ENCODE assay signal across 24 mouse cellular contexts in the genomic region with DNA sequence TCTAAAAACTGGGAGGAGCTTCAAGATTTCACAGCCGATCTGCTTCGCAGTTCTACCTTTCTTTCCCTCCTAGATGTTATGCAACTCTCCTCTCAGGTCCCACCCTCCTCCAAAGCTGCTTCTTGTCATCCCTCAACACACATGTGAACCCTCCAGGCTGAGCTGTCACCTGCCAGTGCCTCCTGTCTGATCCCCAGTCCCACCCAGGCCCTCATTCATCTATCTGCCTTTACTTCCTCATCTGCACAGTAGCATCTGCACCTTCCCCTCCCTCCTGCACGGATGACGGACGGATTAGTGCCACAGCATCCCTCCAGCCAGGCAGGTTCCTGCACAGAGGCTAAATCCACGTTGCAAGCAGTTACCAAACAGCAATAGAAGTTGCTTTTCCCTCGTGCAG. TPM values are rescaled to one million over a fixed set of nuclear protein-coding genes. Genes with fewer than 3 reads are reported as not detected.
DNase-seq lines count a peak whose midpoint lies in the region; ATAC-seq and TF ChIP-seq lines count a peak whose summit lies in the region.
"Had no signal": no experiment of that assay in that cellular context is flagged by ENCODE, and none has a peak within 500 bp of the region (broad histone marks: within the 10 kb centered on the region; RNA-seq: fewer than 3 reads in every experiment).

No protein-coding gene starts in this region.

- no peak overlapping the region for H3K4me3 ChIP-seq in embryonic facial prominence, embryonic 14.5 days (ENCODE audit: low read depth, low read length)
- no peak overlapping the region for H3K4me3 ChIP-seq in embryonic facial prominence, embryonic 10.5 days
- no peak overlapping the region for H3K4me3 ChIP-seq in stomach, embryonic 16.5 days (replicated peaks; ENCODE audit: low read length)
- H3K4me3 ChIP-seq in stomach, postnatal 0 days (ENCODE audit: low read depth, low read length) = no peak overlapping the region
- H3K4me3 ChIP-seq in forebrain, embryonic 16.5 days (replicated peaks; ENCODE audit: low read length) = no peak overlapping the region
- H3K4me3 ChIP-seq: embryonic facial prominence, embryonic 12.5 days; forebrain, embryonic 13.5 days; forebrain, embryonic 15.5 days had no signal

- H3K27ac ChIP-seq in embryonic facial prominence, embryonic 14.5 days (replicated peaks; ENCODE audit: low read depth, low read length) = no peak overlapping the region
- no peak overlapping the region for H3K27ac ChIP-seq in embryonic facial prominence, embryonic 10.5 days (replicated peaks)
- no peak overlapping the region for H3K27ac ChIP-seq in stomach, embryonic 16.5 days (ENCODE audit: low read length)
- H3K27ac ChIP-seq in stomach, postnatal 0 days (replicated peaks) = no peak overlapping the region
- no peak overlapping the region for H3K27ac ChIP-seq in forebrain, embryonic 16.5 days (ENCODE audit: low read length)
- H3K27ac ChIP-seq: embryonic facial prominence, embryonic 12.5 days; forebrain, embryonic 13.5 days; forebrain, embryonic 15.5 days had no signal

- H3K4me2 ChIP-seq in embryonic facial prominence, embryonic 14.5 days (ENCODE audit: low read depth, low read length) = no peak overlapping the region
- H3K4me2 ChIP-seq in stomach, embryonic 16.5 days (ENCODE audit: low read depth, low read length) = no peak overlapping the region
- no peak overlapping the region for H3K4me2 ChIP-seq in stomach, postnatal 0 days (replicated peaks; ENCODE audit: low read depth)
- no peak overlapping the region for H3K4me2 ChIP-seq in forebrain, embryonic 16.5 days (ENCODE audit: low read length)
- H3K4me2 ChIP-seq: embryonic facial prominence, embryonic 12.5 days; forebrain, embryonic 13.5 days; forebrain, embryonic 15.5 days had no signal

- WGBS in embryonic facial prominence, embryonic 14.5 days = 64% methylated on average over 7 of the region's 7 CpGs
- 71% methylated on average over 7 of the region's 7 CpGs for WGBS in embryonic facial prominence, embryonic 10.5 days
- 68% methylated on average over 7 of the region's 7 CpGs for WGBS in stomach, embryonic 16.5 days
- WGBS in stomach, postnatal 0 days = 59% methylated on average over 7 of the region's 7 CpGs
- 67% methylated on average over 7 of the region's 7 CpGs for WGBS in forebrain, embryonic 16.5 days

- TF ChIP-seq EP300 in stomach, postnatal 0 days (optimal IDR thresholded peaks at IDR 0.05) = no peak

- H3K9ac ChIP-seq in embryonic facial prominence, embryonic 14.5 days (ENCODE audit: low read depth, low read length) = no peak overlapping the region
- H3K9ac ChIP-seq in stomach, embryonic 16.5 days (ENCODE audit: low read length) = no peak overlapping the region
- H3K9ac ChIP-seq in stomach, postnatal 0 days (ENCODE audit: low read length) = no peak overlapping the region
- H3K9ac ChIP-seq in forebrain, embryonic 16.5 days (replicated peaks; ENCODE audit: low read depth, low read length) = no peak overlapping the region
- H3K9ac ChIP-seq: embryonic facial prominence, embryonic 12.5 days; forebrain, embryonic 13.5 days; forebrain, embryonic 15.5 days had no signal

- H3K27me3 ChIP-seq in embryonic facial prominence, embryonic 14.5 days (replicated peaks; ENCODE audit: control insufficient read depth, insufficient read depth, low read length) = no peaks in the 10 kb centered on the region
- no peaks in the 10 kb centered on the region for H3K27me3 ChIP-seq in embryonic facial prominence, embryonic 10.5 days (replicated peaks; ENCODE audit: low read depth, poor library complexity, severe bottlenecking)
- no peaks in the 10 kb centered on the region for H3K27me3 ChIP-seq in stomach, embryonic 16.5 days (ENCODE audit: control insufficient read depth, insufficient read depth, low read length)
- no peaks in the 10 kb centered on the region for H3K27me3 ChIP-seq in stomach, postnatal 0 days (ENCODE audit: control insufficient read depth, insufficient read depth, low read length)
- no peaks in the 10 kb centered on the region for H3K27me3 ChIP-seq in forebrain, embryonic 16.5 days (replicated peaks; ENCODE audit: control insufficient read depth, insufficient read depth, low read length)
- H3K27me3 ChIP-seq: CH12.LX; embryonic facial prominence, embryonic 12.5 days; forebrain, embryonic 13.5 days; forebrain, embryonic 15.5 days; Patski had no signal

- no peak; the same call in 1 of the 2 replicates for ATAC-seq in embryonic facial prominence, embryonic 14.5 days (ENCODE audit: low read depth)
- ATAC-seq in stomach, embryonic 16.5 days (ENCODE audit: insufficient read depth, low FRiP score) = 0 out of 2 replicates have a peak, but pooled peaks have one; percentile 17
- ATAC-seq in stomach, postnatal 0 days (ENCODE audit: low FRiP score, low TSS enrichment) = no peak; the same call in 1 of the 2 replicates
- peak; percentile 89 for ATAC-seq in megakaryocyte, adult 5-6 weeks (ENCODE audit: poor library complexity, severe bottlenecking)
- ATAC-seq in forebrain, embryonic 16.5 days = no peak
- ATAC-seq: activated CD4-positive, CD25-positive, alpha-beta regulatory T cell, adult 4 months; CD4-positive, CD25-positive, alpha-beta regulatory T cell, adult 4 months; forebrain, embryonic 13.5 days; forebrain, embryonic 15.5 days; Patski had no signal

- peak; percentile 39 for DNase-seq in embryonic facial prominence, embryonic 14.5 days (ENCODE audit: low spot score)
- no peak for DNase-seq in embryonic facial prominence, embryonic 10.5 days (ENCODE audit: low spot score)
- no peak for DNase-seq in stomach, postnatal 0 days (ENCODE audit: low spot score)
- DNase-seq: adrenal gland, adult 8-10 months; adrenal gland, postnatal 14 days; adrenal gland, postnatal 36 days; B cell, adult 2 months; cerebellum, adult 11-12 months; cerebellum, adult 2 months; cerebellum, adult 9-10 months; cerebellum, postnatal 10 days; cerebellum, postnatal 36 days; embryo, embryonic 11 days had no signal

- H3K36me3 ChIP-seq in embryonic facial prominence, embryonic 14.5 days (ENCODE audit: control insufficient read depth, insufficient read depth, low read length) = no peaks in the 10 kb centered on the region
- H3K36me3 ChIP-seq in embryonic facial prominence, embryonic 10.5 days (replicated peaks) = no peaks in the 10 kb centered on the region
- H3K36me3 ChIP-seq in stomach, embryonic 16.5 days (ENCODE audit: control insufficient read depth, insufficient read depth, low read length) = no peaks in the 10 kb centered on the region
- H3K36me3 ChIP-seq in stomach, postnatal 0 days (ENCODE audit: control insufficient read depth, insufficient read depth, low read length) = peaks cover 4% of the 10 kb centered on the region; the same call in 1 of the 2 replicates
- H3K36me3 ChIP-seq in forebrain, embryonic 16.5 days (ENCODE audit: control insufficient read depth, insufficient read depth) = no peaks in the 10 kb centered on the region
- H3K36me3 ChIP-seq: embryonic facial prominence, embryonic 12.5 days; forebrain, embryonic 15.5 days had no signal

- no peaks in the 10 kb centered on the region for H3K4me1 ChIP-seq in embryonic facial prominence, embryonic 14.5 days (ENCODE audit: control insufficient read depth, insufficient read depth, low read length)
- H3K4me1 ChIP-seq in embryonic facial prominence, embryonic 10.5 days = no peaks in the 10 kb centered on the region
- no peaks in the 10 kb centered on the region for H3K4me1 ChIP-seq in stomach, embryonic 16.5 days (ENCODE audit: control insufficient read depth, insufficient read depth, low read length)
- H3K4me1 ChIP-seq in stomach, postnatal 0 days (replicated peaks; ENCODE audit: control insufficient read depth, insufficient read depth) = no peaks in the 10 kb centered on the region
- H3K4me1 ChIP-seq in forebrain, embryonic 16.5 days (replicated peaks; ENCODE audit: control insufficient read depth, insufficient read depth, low read length) = no peaks in the 10 kb centered on the region
- H3K4me1 ChIP-seq: embryonic facial prominence, embryonic 12.5 days; forebrain, embryonic 13.5 days; forebrain, embryonic 15.5 days had no signal

- H3K9me3 ChIP-seq in embryonic facial prominence, embryonic 14.5 days (ENCODE audit: control insufficient read depth, low read length) = no peaks in the 10 kb centered on the region
- H3K9me3 ChIP-seq in embryonic facial prominence, embryonic 10.5 days = no peaks in the 10 kb centered on the region
- no peaks in the 10 kb centered on the region for H3K9me3 ChIP-seq in stomach, embryonic 16.5 days (replicated peaks; ENCODE audit: control insufficient read depth, low read length)
- no peaks in the 10 kb centered on the region for H3K9me3 ChIP-seq in stomach, postnatal 0 days (ENCODE audit: control insufficient read depth, low read length)
- H3K9me3 ChIP-seq in forebrain, embryonic 16.5 days (ENCODE audit: control insufficient read depth, low read length) = no peaks in the 10 kb centered on the region
- H3K9me3 ChIP-seq: embryonic facial prominence, embryonic 12.5 days; forebrain, embryonic 13.5 days; forebrain, embryonic 15.5 days; G1E had no signal

- no peak for TF ChIP-seq CTCF in stomach, postnatal 0 days (IDR thresholded peaks at IDR 0.05; ENCODE audit: low read depth)

RNA-seq across cellular contexts. Expression of a gene that starts 14.1 kb away (rescaled TPM):
- 11.5 and 12.0 TPM in 2 replicates for polyA plus RNA-seq in embryonic facial prominence, embryonic 14.5 days (2014; fragmentation: Nextera tagmentation; extraction: Ambion mirVana)
- 0.40 and 0.72 TPM in 2 replicates for polyA plus RNA-seq in embryonic facial prominence, embryonic 10.5 days (2016; fragmentation: Nextera tagmentation; extraction: Ambion mirVana)
- 16.3 and 26.5 TPM in 2 replicates for polyA plus RNA-seq in stomach, embryonic 16.5 days (2015; fragmentation: Nextera tagmentation; extraction: Ambion mirVana)
- 28.6 and 28.9 TPM in 2 replicates for polyA plus RNA-seq in stomach, postnatal 0 days (2015; fragmentation: Nextera tagmentation; extraction: Ambion mirVana)
- total RNA-seq in megakaryocyte, adult 5-6 weeks (2015) = 0.22 and 0.52 TPM in 2 replicates
- total RNA-seq in megakaryocyte, adult 5-6 weeks (2017) = 0.37 and 0.57 TPM in 2 replicates
- polyA plus RNA-seq in forebrain, embryonic 16.5 days (2015; fragmentation: Nextera tagmentation; extraction: Ambion mirVana) = 0.89 and 1.0 TPM in 2 replicates

Comparison
In these comparisons a context has a peak if more than half of its experiments do, and no peak if none do; other contexts are left out.
1. ATAC-seq: peak in stomach, embryonic 16.5 days (single experiment) and megakaryocyte, adult 5-6 weeks (single experiment); none in embryonic facial prominence, embryonic 14.5 days (single experiment), stomach, postnatal 0 days (single experiment) and forebrain, embryonic 16.5 days (single experiment).